Mouse (Mus musculus) forebrain, embryonic 14.5 days (tissue): ENCODE data around the gene Ckap5. TPM values are rescaled to one million over a fixed set of nuclear protein-coding genes. Genes with fewer than 3 reads are reported as not detected.

Source experiments
- ATAC-seq: fragments of 200-750 bp; cut with Nextera tagmentation; 2 replicates; pipeline ENCODE4 v1.8.0; 2017; ENCODE audit warnings: mild to moderate bottlenecking, moderate library complexity
- DNase-seq: peaks from one replicate; pipeline ENCODE4 v3.0.0-alpha.2; 2015; ENCODE audit warnings: low spot score
- H3K27ac ChIP-seq: fragments of 300-500 bp; sonication (generic); 2 replicates; pipeline ENCODE4 v1.5.1; 2014; ENCODE audit warnings: low read depth, mild to moderate bottlenecking, control low read depth, low read length, moderate library complexity
- H3K27me3 ChIP-seq: fragments of 300-500 bp; sonication (generic); replicated peaks from 2 replicates; pipeline ENCODE4 v1.6.1; 2014; ENCODE audit warnings: low read length, control low read depth, mixed read lengths; ENCODE audit not compliant: control insufficient read depth, insufficient read depth
- H3K36me3 ChIP-seq: fragments of 300-500 bp; sonication (generic); 2 replicates; pipeline ENCODE4 v1.6.1; 2014; ENCODE audit warnings: low read length, control low read depth; ENCODE audit not compliant: control insufficient read depth, insufficient read depth
- H3K4me1 ChIP-seq: fragments of 300-500 bp; sonication (generic); 2 replicates; pipeline ENCODE4 v1.6.1; 2014; ENCODE audit warnings: antibody characterized with exemption, low read length, control low read depth; ENCODE audit not compliant: control insufficient read depth, insufficient read depth
- H3K4me2 ChIP-seq: fragments of 300-500 bp; sonication (generic); 2 replicates; pipeline ENCODE4 v1.6.1; 2014; ENCODE audit warnings: mild to moderate bottlenecking, control low read depth, low read length
- H3K4me3 ChIP-seq: fragments of 300-500 bp; sonication (generic); 2 replicates; pipeline ENCODE4 v1.5.1; 2014; ENCODE audit warnings: low read depth, low read length, control low read depth
- H3K9ac ChIP-seq: fragments of 300-500 bp; sonication (generic); 2 replicates; pipeline ENCODE4 v1.6.1; 2014; ENCODE audit warnings: mild to moderate bottlenecking, low read length, control low read depth, moderate library complexity
- H3K9me3 ChIP-seq: fragments of 300-500 bp; sonication (generic); replicated peaks from 2 replicates; pipeline ENCODE4 v1.6.1; 2016; ENCODE audit warnings: low read length, control low read depth, mixed read lengths; ENCODE audit not compliant: control insufficient read depth
- WGBS: fragments of 180-500 bp; shearing (Covaris S2); extraction: QIAGEN DNeasy Blood & Tissue Kit; methylation state at CpG from one replicate; pipeline ENCODE4 v1.1.7; 2014; 5-methylcytosine and 5-hydroxymethylcytosine counted together
- polyA plus RNA-seq: library from polyadenylated mRNA; unstranded; fragments of >200 nt; fragmentation: Nextera tagmentation; extraction: Ambion mirVana; gene quantifications from 2 replicates; pipeline ENCODE4 v1.2.1, GENCODE M21; 2014

Ckap5 gene
- polyA plus RNA-seq, 1 experiment from 2014 or later, result 106 TPM

DNA sequence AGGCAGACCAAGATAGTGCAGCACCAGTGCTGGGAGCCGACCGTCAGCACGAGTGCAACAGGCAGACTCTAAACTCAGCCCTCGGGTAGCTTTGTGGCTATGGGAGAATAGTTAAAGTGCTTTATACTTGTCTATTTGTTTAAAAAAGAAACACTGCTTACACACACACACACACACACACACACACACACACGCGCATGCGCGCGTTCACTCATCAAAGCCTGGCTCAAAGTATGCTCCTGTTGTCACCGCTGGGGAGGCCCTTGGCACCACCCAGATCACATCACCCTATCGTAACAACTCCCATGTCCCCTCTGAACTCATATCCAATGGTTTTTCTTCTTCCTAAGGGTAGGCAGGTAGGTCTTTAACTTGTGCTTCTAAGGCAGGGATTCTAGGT is 117.5 kb downstream of the Ckap5 start:
- Histone ChIP-seq H3K4me1 (peaks cover 6% of the 10 kb centered on the region), H3K9ac (no peak overlapping the region), H3K27me3 (no peaks in the 10 kb centered on the region), H3K27ac (no peak overlapping the region), H3K4me3 (no peak overlapping the region), H3K9me3 (no peaks in the 10 kb centered on the region), H3K4me2 (no peak overlapping the region), H3K36me3 (peaks cover 49% of the 10 kb centered on the region)
- ATAC-seq, result no peak
- 93% methylated on average over 11 of the region's 11 CpGs for WGBS
- DNase-seq, result no peak

DNA sequence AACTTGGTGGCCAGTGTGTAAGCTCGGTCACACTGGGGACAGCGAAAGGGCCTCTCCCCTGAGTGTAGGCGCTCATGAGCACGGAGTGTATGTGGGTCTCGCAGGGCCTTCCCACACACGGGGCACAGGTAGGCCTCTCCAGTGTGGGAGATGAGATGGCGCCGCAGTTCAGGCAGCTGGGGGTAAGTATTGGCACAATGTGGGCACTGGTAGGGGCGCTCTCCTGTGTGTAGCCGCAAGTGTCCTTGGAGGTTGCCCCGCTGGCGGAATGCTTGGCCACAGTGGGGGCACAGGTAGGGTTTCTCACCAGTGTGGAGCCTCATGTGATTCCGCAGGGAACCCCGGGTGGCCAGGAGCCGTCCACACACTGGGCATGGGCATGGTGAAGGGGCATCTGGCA is 118.8 kb downstream of the Ckap5 start:
- H3K9me3 ChIP-seq, result no peaks in the 10 kb centered on the region
- no peak overlapping the region for H3K4me3 ChIP-seq
- no peak for DNase-seq
- WGBS, result 96% methylated on average over 15 of the region's 15 CpGs
- H3K9ac ChIP-seq, result no peak overlapping the region
- H3K27me3 ChIP-seq, result no peaks in the 10 kb centered on the region
- no peak for ATAC-seq
- no peak overlapping the region for H3K4me2 ChIP-seq
- peaks cover 6% of the 10 kb centered on the region for H3K4me1 ChIP-seq
- no peak overlapping the region for H3K27ac ChIP-seq
- H3K36me3 ChIP-seq, result peaks cover 49% of the 10 kb centered on the region

DNA sequence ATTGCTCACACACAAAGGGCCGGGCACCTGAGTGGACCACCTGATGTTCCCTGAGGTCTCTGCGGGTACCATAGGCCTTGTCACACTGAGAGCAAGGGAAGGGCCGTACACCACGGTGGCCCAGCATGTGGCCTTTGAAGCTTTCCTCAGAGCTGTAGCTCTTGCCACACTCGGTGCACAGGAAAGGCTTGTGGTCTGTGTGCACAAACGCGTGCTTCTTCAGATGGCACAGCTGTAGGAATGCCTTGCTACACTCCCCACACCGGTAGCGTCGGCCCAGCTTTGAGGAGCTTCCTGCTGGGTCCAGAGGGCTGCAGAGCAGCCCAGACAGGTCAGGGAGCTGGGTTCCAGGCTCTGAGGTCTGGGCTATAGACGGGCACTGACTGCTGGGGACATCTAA is 119.2 kb downstream of the Ckap5 start:
- Histone ChIP-seq H3K4me3 (no peak overlapping the region), H3K9ac (no peak overlapping the region), H3K27ac (no peak overlapping the region), H3K4me1 (peaks cover 9% of the 10 kb centered on the region), H3K9me3 (no peaks in the 10 kb centered on the region), H3K36me3 (peaks cover 49% of the 10 kb centered on the region), H3K4me2 (no peak overlapping the region), H3K27me3 (no peaks in the 10 kb centered on the region)
- DNase-seq (no peak), ATAC-seq (no peak)
- 92% methylated on average over 11 of the region's 11 CpGs for WGBS

DNA sequence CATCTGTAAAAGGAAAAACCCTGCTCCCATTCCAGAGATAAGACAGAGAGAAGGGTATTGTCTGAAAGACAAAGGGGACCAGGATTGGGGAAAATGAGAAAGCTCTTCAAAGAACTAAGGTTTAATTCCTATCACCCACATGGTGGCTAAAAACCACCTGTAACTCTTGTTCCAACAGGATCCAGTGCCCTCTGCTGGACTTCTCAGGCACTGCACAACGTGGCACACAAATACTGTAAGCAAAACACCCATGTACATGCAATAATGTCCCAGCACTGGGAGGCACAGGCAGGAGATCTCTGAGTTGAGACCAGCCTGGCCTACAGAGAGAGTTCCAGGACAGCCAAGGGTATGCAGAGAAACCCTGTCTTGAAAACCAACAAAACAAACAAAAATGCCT is 120.2 kb downstream of the Ckap5 start:
- Histone ChIP-seq H3K4me1 (peaks cover 13% of the 10 kb centered on the region), H3K4me3 (no peak overlapping the region), H3K9ac (no peak overlapping the region), H3K9me3 (no peaks in the 10 kb centered on the region), H3K4me2 (no peak overlapping the region), H3K36me3 (peaks cover 50% of the 10 kb centered on the region), H3K27ac (no peak overlapping the region), H3K27me3 (no peaks in the 10 kb centered on the region)
- 32% methylated on average over 1 of the region's 1 CpGs for WGBS
- no peak for ATAC-seq
- DNase-seq, result peak; percentile 79

DNA sequence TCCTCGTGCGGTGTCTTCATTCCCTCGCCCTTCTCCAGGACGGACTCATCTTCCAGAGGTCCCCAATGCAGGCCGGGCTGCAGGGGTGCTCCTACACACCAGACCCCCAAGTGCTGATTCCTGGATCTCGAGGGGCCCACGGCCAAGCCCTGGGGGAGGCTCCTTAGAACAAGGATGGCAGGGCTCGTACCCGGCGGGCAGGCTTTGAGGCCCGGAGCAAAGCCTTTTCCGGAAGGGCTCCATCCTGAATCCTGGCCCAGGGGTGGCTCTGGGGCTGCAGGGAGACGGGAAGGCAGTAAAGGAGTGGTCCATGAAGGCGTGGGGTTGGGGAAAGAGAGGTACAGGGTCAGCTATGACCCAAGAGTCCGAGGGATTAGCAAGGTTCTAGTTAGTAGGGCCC is 122.6 kb downstream of the Ckap5 start:
- Histone ChIP-seq H3K4me2 (peak overlapping the region; percentile 100), H3K4me1 (peaks cover 13% of the 10 kb centered on the region), H3K27me3 (no peaks in the 10 kb centered on the region), H3K4me3 (peak overlapping the region; percentile 90), H3K9ac (peak overlapping the region; percentile 94), H3K27ac (peak overlapping the region; percentile 79; the same call in 1 of the 2 replicates), H3K36me3 (peaks cover 48% of the 10 kb centered on the region), H3K9me3 (no peaks in the 10 kb centered on the region)
- DNase-seq (no peak), ATAC-seq (no peak)
- WGBS, result 5% methylated on average over 15 of the region's 15 CpGs

DNA sequence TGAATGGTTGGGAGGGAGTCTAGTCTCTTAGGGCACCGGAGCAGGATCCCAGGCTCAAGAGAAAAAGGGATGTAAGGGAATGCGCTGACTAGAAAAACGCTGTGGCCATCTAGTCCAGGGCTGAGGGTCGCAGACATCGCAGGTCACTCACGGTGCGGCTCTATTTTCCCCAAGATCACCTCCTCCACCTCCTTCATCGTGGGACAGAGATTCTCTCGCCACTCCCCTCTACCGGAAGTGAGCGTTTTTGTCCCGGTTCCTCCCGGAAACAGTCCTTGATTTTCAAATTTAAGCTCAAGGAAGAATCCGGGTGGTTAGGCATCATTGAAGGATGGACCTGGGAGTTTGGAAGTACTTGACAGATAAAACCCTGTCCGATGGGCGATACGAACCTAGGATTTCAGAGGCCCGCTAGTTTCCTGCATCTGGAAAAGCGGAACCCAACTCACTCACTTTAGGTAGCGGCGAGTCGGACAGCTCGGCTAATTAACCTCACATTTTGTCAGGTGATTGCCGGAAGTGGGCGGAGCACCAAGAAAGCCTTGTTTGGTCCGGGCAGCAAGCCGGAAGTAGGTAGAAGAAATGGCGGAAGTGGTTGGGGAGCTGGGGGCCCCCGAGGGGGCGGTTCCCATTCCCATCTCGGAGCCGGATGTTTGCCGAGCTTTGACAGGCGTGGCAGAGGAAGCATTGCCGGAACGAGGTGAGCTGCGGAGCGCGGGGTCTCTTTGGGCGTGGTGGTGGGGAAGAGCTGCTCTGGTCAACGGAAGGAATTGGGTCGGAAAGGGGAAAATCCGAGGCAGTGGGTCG is 123.2 kb downstream of the Ckap5 start, which contains the start of the genes Zfp408 and Arhgap1:
Zfp408 (minus strand) TSS at position 239 of the 807 bp plus-strand sequence.
Arhgap1 (plus strand) TSS at position 308 of the 807 bp plus-strand sequence.
- no peaks in the 10 kb centered on the region for H3K27me3 ChIP-seq
- DNase-seq (peak; percentile 99), ATAC-seq (peak; percentile 98)
- WGBS, result under 1% methylated on average over 44 of the region's 44 CpGs
- no peaks in the 10 kb centered on the region for H3K9me3 ChIP-seq
- H3K4me1 ChIP-seq, result peaks cover 13% of the 10 kb centered on the region
- peak within 1 kb of the TSS; percentile 90 for H3K4me3 ChIP-seq
- peaks cover 48% of the 10 kb centered on the region for H3K36me3 ChIP-seq
- H3K27ac ChIP-seq, result peak within 1 kb of the TSS; percentile 79
- H3K4me2 ChIP-seq, result peak within 1 kb of the TSS; percentile 100
- H3K9ac ChIP-seq, result peak within 1 kb of the TSS; percentile 94

DNA sequence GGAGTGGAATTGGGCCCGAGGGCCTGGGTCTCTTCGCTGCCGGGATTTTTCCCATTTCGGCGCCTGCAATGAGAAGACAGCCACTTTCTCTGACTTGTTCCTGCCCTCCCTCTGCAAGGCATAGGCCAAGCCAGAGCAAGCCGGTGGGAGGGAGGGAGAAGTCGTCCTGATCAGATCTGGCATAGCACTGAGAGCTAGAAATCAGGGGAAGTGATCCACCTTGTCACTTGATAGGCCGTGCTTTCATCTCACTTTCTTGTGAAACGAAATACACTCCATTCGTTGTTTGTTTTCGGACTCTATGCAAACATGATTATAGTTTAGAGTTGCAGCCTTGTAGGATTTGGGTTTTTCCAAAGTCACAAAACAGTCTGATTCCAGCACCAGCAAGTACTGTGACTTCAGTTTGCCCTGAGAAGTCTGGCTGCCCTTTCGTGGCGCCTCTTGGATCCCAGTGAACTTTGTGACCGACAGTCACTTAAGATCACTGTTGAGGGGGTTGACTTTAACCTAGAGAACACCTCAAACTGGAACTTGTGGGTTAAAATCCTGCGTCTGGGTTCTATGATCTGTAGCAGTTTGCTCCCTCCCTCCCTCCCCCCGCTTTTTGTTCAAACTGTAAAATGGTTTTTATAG is 123.9 kb downstream of the Ckap5 start:
- 20% methylated on average over 16 of the region's 16 CpGs for WGBS
- peak; percentile 45 for ATAC-seq
- H3K36me3 ChIP-seq, result peaks cover 48% of the 10 kb centered on the region
- H3K4me3 ChIP-seq, result peak overlapping the region; percentile 90
- H3K4me2 ChIP-seq, result peak overlapping the region; percentile 100
- H3K27me3 ChIP-seq, result no peaks in the 10 kb centered on the region
- H3K4me1 ChIP-seq, result peaks cover 13% of the 10 kb centered on the region
- H3K9ac ChIP-seq, result peak overlapping the region; percentile 80
- peak overlapping the region; percentile 66 for H3K27ac ChIP-seq
- no peak for DNase-seq
- no peaks in the 10 kb centered on the region for H3K9me3 ChIP-seq

DNA sequence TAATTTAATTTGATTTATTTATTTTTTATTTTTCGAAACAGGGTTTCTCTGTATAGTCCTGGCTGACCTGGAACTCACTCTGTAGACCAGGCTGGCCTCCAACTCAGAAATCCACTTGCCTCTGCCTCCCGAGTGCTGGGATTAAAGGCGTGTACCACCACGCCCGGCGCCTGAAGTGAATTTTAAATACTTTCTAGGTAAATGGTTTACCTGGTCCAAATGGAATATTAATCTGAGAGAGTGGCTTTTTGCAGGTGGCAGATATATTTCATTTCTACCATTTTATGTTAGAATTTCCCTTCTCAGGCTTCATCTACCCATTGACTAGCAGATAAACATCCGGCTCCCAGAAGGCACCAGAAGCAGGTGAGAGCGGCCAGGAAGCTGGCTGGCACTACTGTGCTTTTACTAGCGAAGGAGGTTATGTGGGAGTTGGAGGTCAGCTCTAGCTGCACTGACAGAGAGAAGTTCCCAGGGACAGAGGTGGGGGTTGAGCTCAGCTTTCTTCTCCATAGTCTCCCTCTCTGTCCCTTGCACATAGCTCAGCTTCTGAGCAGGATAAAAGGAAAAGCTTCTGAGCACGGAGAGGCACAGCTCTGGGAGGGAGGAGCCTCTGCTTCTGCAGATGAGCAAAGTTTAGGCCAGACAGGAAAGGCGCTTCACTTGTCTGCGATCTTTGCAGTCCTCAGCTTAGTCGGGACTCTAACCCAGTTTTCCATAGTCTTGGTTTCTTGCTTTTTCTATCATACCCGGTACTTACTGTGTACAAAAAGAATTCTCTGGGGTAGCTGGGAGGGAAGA is 125.1 kb downstream of the Ckap5 start:
- no peak overlapping the region for H3K4me3 ChIP-seq
- DNase-seq (no peak), ATAC-seq (no peak)
- 87% methylated on average over 14 of the region's 14 CpGs for WGBS
- H3K4me2 ChIP-seq, result no peak overlapping the region
- H3K4me1 ChIP-seq, result peaks cover 13% of the 10 kb centered on the region
- H3K27me3 ChIP-seq, result no peaks in the 10 kb centered on the region
- no peak overlapping the region for H3K27ac ChIP-seq
- peaks cover 48% of the 10 kb centered on the region for H3K36me3 ChIP-seq
- no peaks in the 10 kb centered on the region for H3K9me3 ChIP-seq
- H3K9ac ChIP-seq, result no peak overlapping the region
